Mouse (Mus musculus) liver, postnatal 0 days (tissue): ENCODE results near the gene Myrf. TPM values are rescaled to one million over a fixed set of nuclear protein-coding genes. Genes with fewer than 3 reads are reported as not detected.

Experiments used
- ATAC-seq: fragments of 200-750 bp; cut with Nextera tagmentation; 2 replicates; pipeline ENCODE4 v1.8.0; 2017; ENCODE audit warnings: mild to moderate bottlenecking, moderate library complexity
- DNase-seq: peaks from one replicate; pipeline ENCODE4 v3.0.0-alpha.2; 2016
- H3K27ac ChIP-seq: fragments of 300-500 bp; sonication (generic); 2 replicates; pipeline ENCODE4 v1.5.1; 2014; ENCODE audit warnings: antibody characterized with exemption, moderate library complexity, mild to moderate bottlenecking, low read depth
- H3K27me3 ChIP-seq: fragments of 300-500 bp; sonication (generic); 2 replicates; pipeline ENCODE4 v1.6.1; 2014; ENCODE audit warnings: low read length, control low read depth, mixed read lengths; ENCODE audit not compliant: insufficient read depth
- H3K36me3 ChIP-seq: fragments of 300-500 bp; sonication (generic); replicated peaks from 2 replicates; pipeline ENCODE4 v1.6.1; 2014; ENCODE audit warnings: mild to moderate bottlenecking, control low read depth, low read length, moderate library complexity, mixed read lengths; ENCODE audit not compliant: insufficient read depth
- H3K4me1 ChIP-seq: fragments of 300-500 bp; sonication (generic); 2 replicates; pipeline ENCODE4 v1.6.1; 2014; ENCODE audit warnings: antibody characterized with exemption, mild to moderate bottlenecking, control low read depth; ENCODE audit not compliant: insufficient read depth
- H3K4me2 ChIP-seq: fragments of 300-500 bp; sonication (generic); 2 replicates; pipeline ENCODE4 v1.6.1; 2014; ENCODE audit warnings: low read depth, mild to moderate bottlenecking, low read length, moderate library complexity, mixed read lengths
- H3K4me3 ChIP-seq: fragments of 300-500 bp; sonication (generic); 2 replicates; pipeline ENCODE4 v1.5.1; 2014; ENCODE audit warnings: low read depth, low read length
- H3K9ac ChIP-seq: fragments of 300-500 bp; sonication (generic); replicated peaks from 2 replicates; pipeline ENCODE4 v1.6.1; 2014; ENCODE audit warnings: mild to moderate bottlenecking, moderate library complexity
- H3K9me3 ChIP-seq: fragments of 300-500 bp; sonication (generic); 2 replicates; pipeline ENCODE4 v1.6.1; 2016; ENCODE audit warnings: mild to moderate bottlenecking, control low read depth, low read length, mixed read lengths
- CTCF ChIP-seq: sonication (generic); IDR thresholded peaks from 2 replicates; pipeline ENCODE4 v1.5.1; 2016; ENCODE audit warnings: antibody characterized with exemption, low read depth
- EP300 ChIP-seq: IDR thresholded peaks from 2 replicates; pipeline ENCODE4 v1.6.1; 2016; ENCODE audit warnings: antibody characterized with exemption, low read depth, mild to moderate bottlenecking
- WGBS: fragments of 180-500 bp; shearing (Covaris S2); extraction: QIAGEN DNeasy Blood & Tissue Kit; methylation state at CpG from one replicate; pipeline ENCODE4 v1.1.7; 2014; ENCODE audit not compliant: insufficient replicate concordance; 5-methylcytosine and 5-hydroxymethylcytosine counted together
- polyA plus RNA-seq: library from polyadenylated mRNA; unstranded; fragments of >200 nt; fragmentation: Nextera tagmentation; extraction: Ambion mirVana; gene quantifications from 2 replicates; pipeline ENCODE4 v1.2.1, GENCODE M21; 2015

Myrf gene
- polyA plus RNA-seq, 1 experiment from 2014 or later: 2.5 TPM

DNA sequence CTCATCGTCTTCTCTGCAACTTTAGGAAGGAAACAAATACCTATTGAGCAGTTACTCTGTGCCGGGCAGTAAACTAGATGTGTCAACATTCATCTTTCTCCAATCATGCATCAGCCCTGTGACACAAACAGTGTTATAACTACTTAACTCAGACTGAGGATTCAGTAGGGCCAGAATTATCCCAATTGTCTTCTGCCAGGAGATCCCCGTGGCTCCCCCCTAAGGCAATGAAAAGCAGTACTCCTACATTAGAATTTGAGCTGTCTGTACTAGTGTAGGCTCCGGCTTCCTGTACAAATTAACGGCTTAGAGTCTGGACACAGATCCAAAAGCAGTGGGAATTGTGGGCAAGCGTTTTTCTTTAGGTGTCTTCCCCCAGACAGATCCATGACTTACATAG lies 35.5 kb downstream of the Myrf start:
- Histone ChIP-seq H3K4me2 (peak overlapping the region; percentile 89), H3K27ac (peak overlapping the region; percentile 95; the same call in 1 of the 2 replicates), H3K27me3 (no peaks in the 10 kb centered on the region), H3K9me3 (no peaks in the 10 kb centered on the region), H3K9ac (peak overlapping the region; percentile 90; the same call in 1 of the 2 replicates), H3K36me3 (peaks cover 39% of the 10 kb centered on the region), H3K4me3 (0 out of 2 replicates have a peak overlapping the region, but pooled peaks have one; percentile 95), H3K4me1 (peaks cover 17% of the 10 kb centered on the region)
- DNase-seq (no peak), ATAC-seq (no peak)
- TF ChIP-seq CTCF (no peak), EP300 (no peak)
- WGBS: 57% methylated on average over 6 of the region's 6 CpGs

DNA sequence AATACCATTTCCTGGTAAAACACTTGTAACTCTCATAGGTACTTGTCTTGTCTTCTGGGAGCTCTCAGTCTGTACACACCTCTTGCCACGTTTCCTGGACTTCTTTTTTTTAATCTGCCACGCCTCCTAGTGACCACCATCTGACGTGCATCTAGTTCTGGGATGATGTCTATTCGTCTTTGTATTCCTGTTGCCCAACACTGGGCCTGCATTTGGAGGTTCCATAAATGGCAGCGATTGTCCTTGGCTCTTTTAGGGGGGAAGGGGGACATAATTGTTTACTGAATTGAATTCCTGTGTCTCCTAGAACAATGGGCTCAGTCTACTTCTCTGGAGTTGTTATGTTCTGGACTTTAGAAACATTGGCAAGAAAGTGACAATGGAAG lies 35.9 kb downstream of the Myrf start:
- peak overlapping the region; percentile 95 for H3K4me3 ChIP-seq
- DNase-seq (peak; percentile 58), ATAC-seq (peak; percentile 66)
- no peaks in the 10 kb centered on the region for H3K27me3 ChIP-seq
- no peaks in the 10 kb centered on the region for H3K9me3 ChIP-seq
- 0% methylated on average over 5 of the region's 5 CpGs for WGBS
- peak overlapping the region; percentile 89 for H3K4me2 ChIP-seq
- H3K27ac ChIP-seq: peak overlapping the region; percentile 95
- TF ChIP-seq EP300: 0 out of 2 replicates have a peak, but pooled peaks have one; percentile 27
- peak; percentile 68 for TF ChIP-seq CTCF
- peaks cover 17% of the 10 kb centered on the region for H3K4me1 ChIP-seq
- peaks cover 40% of the 10 kb centered on the region for H3K36me3 ChIP-seq
- H3K9ac ChIP-seq: peak overlapping the region; percentile 90

DNA sequence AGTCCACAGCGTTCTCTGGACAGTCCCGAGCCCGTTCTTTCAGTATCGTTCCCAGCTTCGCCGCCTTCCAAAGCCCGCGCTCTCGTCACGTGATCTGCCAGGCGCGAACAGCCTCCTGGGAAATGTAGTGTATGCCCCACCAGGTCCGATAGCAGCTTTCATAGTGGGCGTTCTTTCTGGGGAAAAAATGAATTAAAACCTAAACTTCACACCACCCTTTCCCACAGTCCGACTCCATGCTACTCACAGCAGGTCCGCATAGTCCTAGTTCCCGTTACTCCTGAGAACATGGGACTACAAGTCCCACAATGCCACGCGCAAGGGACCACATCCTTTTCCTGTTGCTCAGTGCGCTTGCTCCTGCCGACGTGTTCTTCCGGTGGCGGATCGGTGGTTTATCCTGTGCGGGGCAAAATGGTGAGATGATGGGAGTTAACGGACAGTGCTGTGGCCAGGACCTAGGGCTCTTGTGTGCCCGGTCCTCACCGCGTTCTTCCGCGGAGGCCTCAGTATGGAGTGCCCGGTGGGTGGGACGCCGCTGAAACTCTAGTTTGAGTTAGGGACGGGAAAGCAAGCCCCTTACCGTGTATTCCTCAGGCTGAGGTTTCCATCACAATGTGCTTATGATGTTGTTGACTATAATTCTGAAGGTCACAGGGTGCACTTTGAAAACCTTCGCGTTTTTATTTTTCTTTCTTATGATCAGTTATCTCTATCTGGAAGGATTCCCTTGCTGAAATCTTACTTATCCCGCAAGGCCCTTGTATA lies 36.5 kb downstream of the Myrf start, which contains the start of the genes Tmem258 and Fen1:
Gene Tmem258, plus strand, starts transcription at position 167 of the 768 bp plus-strand sequence.
Gene Fen1, minus strand, starts transcription at position 322 of the 768 bp plus-strand sequence.
- under 1% methylated on average over 40 of the region's 40 CpGs for WGBS
- Histone ChIP-seq H3K9me3 (no peaks in the 10 kb centered on the region), H3K4me1 (peaks cover 17% of the 10 kb centered on the region), H3K9ac (peak within 1 kb of the TSS; percentile 90), H3K27ac (peak within 1 kb of the TSS; percentile 95), H3K36me3 (peaks cover 40% of the 10 kb centered on the region), H3K4me3 (peak within 1 kb of the TSS; percentile 95), H3K27me3 (no peaks in the 10 kb centered on the region), H3K4me2 (peak within 1 kb of the TSS; percentile 89)
- TF ChIP-seq CTCF: no peak
- TF ChIP-seq EP300: no peak
- peak; percentile 90 for ATAC-seq
- DNase-seq: peak; percentile 94

DNA sequence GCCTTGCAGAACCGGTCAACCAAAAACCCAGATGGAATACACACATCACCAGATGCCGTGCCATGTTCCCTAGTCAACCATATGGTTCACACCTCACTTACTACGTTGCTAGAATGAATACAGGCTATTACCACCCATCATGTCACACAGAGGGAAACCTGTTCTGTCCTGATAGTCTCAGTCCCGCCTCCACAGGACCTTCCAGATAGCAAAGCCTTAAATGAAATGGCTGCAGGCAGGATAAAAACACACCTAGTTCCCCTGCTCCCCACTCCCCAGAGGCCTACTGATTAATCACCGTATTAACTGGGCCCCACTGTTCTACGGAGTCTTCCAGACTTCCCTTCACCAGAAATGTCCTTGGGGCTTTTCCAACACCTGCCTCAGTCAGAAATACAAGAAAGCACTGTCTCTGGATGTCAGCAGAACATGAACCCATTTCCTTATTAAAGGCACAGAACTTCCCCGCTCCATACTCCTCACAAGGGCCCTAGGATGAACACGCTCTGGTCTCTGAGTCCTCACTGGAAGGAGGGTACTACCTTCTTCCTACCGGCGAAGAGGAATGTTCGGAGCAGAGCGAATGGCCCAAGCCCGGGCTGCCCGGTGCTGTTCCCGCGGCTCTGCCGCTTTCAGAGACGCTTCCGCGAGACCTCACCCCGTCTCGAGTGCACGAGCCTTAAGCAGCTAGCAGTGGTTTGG lies 37.3 kb downstream of the Myrf start:
- peak; percentile 59 for ATAC-seq
- Histone ChIP-seq H3K4me1 (peaks cover 17% of the 10 kb centered on the region), H3K9ac (peak overlapping the region; percentile 90), H3K4me2 (peak overlapping the region; percentile 89), H3K9me3 (no peaks in the 10 kb centered on the region), H3K27me3 (no peaks in the 10 kb centered on the region), H3K27ac (peak overlapping the region; percentile 95), H3K36me3 (peaks cover 40% of the 10 kb centered on the region), H3K4me3 (peak overlapping the region; percentile 95)
- peak; percentile 61 for DNase-seq
- under 1% methylated on average over 23 of the region's 23 CpGs for WGBS
- TF ChIP-seq CTCF: no peak
- peak; percentile 88 for TF ChIP-seq EP300

DNA sequence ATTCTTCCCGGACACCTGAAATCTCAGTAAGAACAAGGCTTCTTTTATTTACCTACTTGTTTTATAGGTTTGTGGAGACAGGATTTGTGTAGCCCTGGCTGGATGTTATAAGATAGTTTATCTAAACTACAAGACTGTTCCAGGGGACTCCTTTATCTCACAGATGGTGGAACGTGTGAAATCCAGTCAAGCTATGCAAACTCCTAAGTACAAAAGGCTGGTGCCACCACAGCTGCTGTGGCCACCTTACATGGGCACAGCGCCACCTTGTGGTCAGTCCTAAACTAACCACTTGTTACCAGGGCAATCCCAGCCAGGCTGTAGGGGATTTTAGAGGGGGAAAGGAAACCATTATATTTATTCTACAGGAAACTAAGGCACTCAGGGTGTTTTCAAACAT lies 41.8 kb downstream of the Myrf start:
- no peak overlapping the region for H3K27ac ChIP-seq
- no peaks in the 10 kb centered on the region for H3K27me3 ChIP-seq
- peaks cover 58% of the 10 kb centered on the region for H3K36me3 ChIP-seq
- TF ChIP-seq CTCF (peak; percentile 97), EP300 (peak; percentile 74)
- WGBS: 24% methylated on average over 3 of the region's 3 CpGs
- DNase-seq (peak; percentile 89), ATAC-seq (peak; percentile 43)
- no peak overlapping the region for H3K4me2 ChIP-seq
- H3K4me1 ChIP-seq: peaks cover 9% of the 10 kb centered on the region
- H3K9ac ChIP-seq: no peak overlapping the region
- H3K4me3 ChIP-seq: no peak overlapping the region
- no peaks in the 10 kb centered on the region for H3K9me3 ChIP-seq

DNA sequence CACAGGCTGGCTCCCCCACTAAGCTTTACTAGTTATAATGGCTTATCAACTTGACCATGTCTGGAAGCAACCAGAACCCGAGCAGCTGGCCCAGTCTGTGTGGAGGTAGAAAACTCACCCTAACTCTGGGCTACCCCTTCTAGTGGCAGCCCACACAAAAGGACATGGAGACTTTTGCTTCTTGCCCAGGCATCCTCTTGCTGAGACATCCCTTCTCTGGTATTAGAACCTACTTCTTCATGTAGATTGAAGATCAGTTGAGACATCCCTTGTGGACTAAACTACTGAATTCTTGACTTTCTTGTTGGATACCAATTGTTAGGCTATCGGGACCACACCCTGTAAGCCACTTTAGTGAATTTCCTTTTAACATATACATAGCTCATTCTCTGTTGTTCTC lies 42.3 kb downstream of the Myrf start:
- TF ChIP-seq CTCF: no peak
- no peak for TF ChIP-seq EP300
- Histone ChIP-seq H3K4me2 (no peak overlapping the region), H3K9me3 (no peaks in the 10 kb centered on the region), H3K4me3 (no peak overlapping the region), H3K4me1 (peaks cover 8% of the 10 kb centered on the region), H3K36me3 (peaks cover 63% of the 10 kb centered on the region), H3K27ac (no peak overlapping the region), H3K9ac (no peak overlapping the region), H3K27me3 (no peaks in the 10 kb centered on the region)
- no peak for ATAC-seq
- no peak for DNase-seq
- 79% methylated on average over 2 of the region's 2 CpGs for WGBS
